Mouse (Mus musculus) ES-Bruce4 (cell line): Measurements from ENCODE around the gene Wdr60. TPM values are rescaled to one million over a fixed set of nuclear protein-coding genes. Genes with fewer than 3 reads are reported as not detected.
A peak's percentile ranks its signal among the peaks of the same experiment; 100 is the strongest.
"Not testable (repeated sequence)": the region's sequence is repeated elsewhere in the genome, so short reads cannot be mapped to it uniquely, and the experiment has no call there.

ENCODE experiments used
- H3K27ac ChIP-seq: 2 replicates; pipeline ENCODE4 v1.5.1; 2012; ENCODE audit warnings: low read length, inconsistent platforms; ENCODE audit not compliant: insufficient read depth
- H3K27me3 ChIP-seq: 2 replicates; pipeline ENCODE4 v1.6.1; 2012; ENCODE audit warnings: mild to moderate bottlenecking, low read length, inconsistent platforms; ENCODE audit not compliant: control insufficient read depth, poor library complexity, insufficient read depth, severe bottlenecking
- H3K36me3 ChIP-seq: 2 replicates; pipeline ENCODE4 v1.6.1; 2012; ENCODE audit warnings: inconsistent platforms, mild to moderate bottlenecking, low read length, moderate library complexity; ENCODE audit not compliant: control insufficient read depth, poor library complexity, insufficient read depth, severe bottlenecking
- H3K4me1 ChIP-seq: one replicate; pipeline ENCODE4 v1.8.1; 2011; ENCODE audit warnings: low read length; ENCODE audit not compliant: control insufficient read depth, insufficient read depth
- H3K4me3 ChIP-seq: 2 replicates; pipeline ENCODE4 v1.5.1; 2011; ENCODE audit warnings: low read depth, mild to moderate bottlenecking, low read length
- H3K9ac ChIP-seq: 2 replicates; pipeline ENCODE4 v1.6.1; 2012; ENCODE audit warnings: low read depth, mild to moderate bottlenecking, inconsistent platforms; ENCODE audit not compliant: poor library complexity, severe bottlenecking
- H3K9me3 ChIP-seq: replicated peaks from 2 replicates; pipeline ENCODE4 v1.6.1; 2012; ENCODE audit warnings: mild to moderate bottlenecking, low read length, inconsistent platforms; ENCODE audit not compliant: control insufficient read depth, poor library complexity, insufficient read depth, severe bottlenecking
- CTCF ChIP-seq: IDR thresholded peaks from one replicate; pipeline ENCODE4 v1.8.1; 2011; ENCODE audit warnings: low read depth, low read length
- EP300 ChIP-seq: IDR thresholded peaks from 2 replicates; pipeline ENCODE4 v1.6.1; 2011; ENCODE audit warnings: low read depth, low read length; ENCODE audit not compliant: insufficient read depth
- POLR2A ChIP-seq: IDR thresholded peaks from one replicate; pipeline ENCODE4 v1.8.1; 2011; ENCODE audit warnings: low read length; ENCODE audit not compliant: insufficient read depth
- polyA plus RNA-seq: library from polyadenylated mRNA; stranded (reverse); fragments of >200 nt; gene quantifications from 2 replicates; pipeline ENCODE4 v1.2.4, GENCODE M21; 2011; ENCODE audit warnings: low read depth; ENCODE audit not compliant: missing spikeins, insufficient read depth, insufficient read length

The Wdr60 gene
- polyA plus RNA-seq, 1 experiment: 9.1 TPM

GRCm38 (mm10) chr12:116280653-116281364 lies 18.0 kb upstream of the Wdr60 start, which contains the start of gene Esyt2:
Esyt2 (plus strand) TSS chr12:116281196.
- no peaks in the 10 kb centered on the region for H3K9me3 ChIP-seq
- peak within 1 kb of the TSS; percentile 96 for H3K27ac ChIP-seq
- H3K27me3 ChIP-seq: no peaks in the 10 kb centered on the region
- peak within 1 kb of the TSS; percentile 70 for H3K9ac ChIP-seq
- peak within 1 kb of the TSS; percentile 95 for H3K4me3 ChIP-seq
- TF ChIP-seq CTCF: no peak
- peak; percentile 25 for TF ChIP-seq POLR2A
- peak; percentile 57; the same call in 1 of the 2 replicates for TF ChIP-seq EP300
- no peaks in the 10 kb centered on the region for H3K4me1 ChIP-seq
- no peaks in the 10 kb centered on the region for H3K36me3 ChIP-seq

- TF ChIP-seq EP300 (no peak), CTCF (no peak), POLR2A (no peak)
- H3K4me3 ChIP-seq: peak overlapping the region; percentile 95
- H3K9ac ChIP-seq: peak overlapping the region; percentile 66
- H3K27ac ChIP-seq: peak overlapping the region; percentile 96
- no peaks in the 10 kb centered on the region for H3K4me1 ChIP-seq
- H3K36me3 ChIP-seq: no peaks in the 10 kb centered on the region
- no peaks in the 10 kb centered on the region for H3K9me3 ChIP-seq
- H3K27me3 ChIP-seq: no peaks in the 10 kb centered on the region
These were observed 17.4 kb upstream of the Wdr60 start for GRCm38 (mm10) chr12:116280149-116280652.

GRCm38 (mm10) chr12:116279181-116279580 lies 16.4 kb upstream of the Wdr60 start:
- H3K9ac ChIP-seq: no peak overlapping the region
- no peaks in the 10 kb centered on the region for H3K36me3 ChIP-seq
- TF ChIP-seq CTCF (no peak), EP300 (no peak), POLR2A (no peak)
- no peak overlapping the region for H3K27ac ChIP-seq
- H3K4me1 ChIP-seq: no peaks in the 10 kb centered on the region
- no peaks in the 10 kb centered on the region for H3K9me3 ChIP-seq
- no peaks in the 10 kb centered on the region for H3K27me3 ChIP-seq
- H3K4me3 ChIP-seq: no peak overlapping the region

GRCm38 (mm10) chr12:116278541-116278940 lies 15.7 kb upstream of the Wdr60 start:
- no peak overlapping the region for H3K4me3 ChIP-seq
- no peak for TF ChIP-seq EP300
- no peak for TF ChIP-seq POLR2A
- TF ChIP-seq CTCF: no peak

GRCm38 (mm10) chr12:116276961-116277360 lies 14.1 kb upstream of the Wdr60 start:
- TF ChIP-seq CTCF: no peak
- no peak for TF ChIP-seq EP300
- no peak for TF ChIP-seq POLR2A

More at GRCm38 (mm10) chr12:116278541-116278940, 15.7 kb upstream of the Wdr60 start:
- no peak overlapping the region for H3K9ac ChIP-seq
- no peaks in the 10 kb centered on the region for H3K36me3 ChIP-seq
- no peaks in the 10 kb centered on the region for H3K4me1 ChIP-seq
- H3K9me3 ChIP-seq: no peaks in the 10 kb centered on the region
- no peaks in the 10 kb centered on the region for H3K27me3 ChIP-seq
- H3K27ac ChIP-seq: no peak overlapping the region

GRCm38 (mm10) chr12:116275631-116276030 lies 12.8 kb upstream of the Wdr60 start:
- H3K9me3 ChIP-seq: no peaks in the 10 kb centered on the region
- H3K36me3 ChIP-seq: no peaks in the 10 kb centered on the region
- no peak overlapping the region for H3K4me3 ChIP-seq
- H3K4me1 ChIP-seq: no peaks in the 10 kb centered on the region
- no peak overlapping the region for H3K9ac ChIP-seq
- H3K27me3 ChIP-seq: no peaks in the 10 kb centered on the region
- TF ChIP-seq CTCF (no peak), EP300 (no peak), POLR2A (no peak)
- H3K27ac ChIP-seq: no peak overlapping the region

More at GRCm38 (mm10) chr12:116276961-116277360, 14.1 kb upstream of the Wdr60 start:
- H3K9me3 ChIP-seq: no peaks in the 10 kb centered on the region
- H3K4me1 ChIP-seq: no peaks in the 10 kb centered on the region
- H3K27me3 ChIP-seq: no peaks in the 10 kb centered on the region
- H3K4me3 ChIP-seq: no peak overlapping the region
- no peaks in the 10 kb centered on the region for H3K36me3 ChIP-seq
- H3K9ac ChIP-seq: no peak overlapping the region
- no peak overlapping the region for H3K27ac ChIP-seq

GRCm38 (mm10) chr12:116275086-116275485 lies 12.3 kb upstream of the Wdr60 start, which contains the start of gene Gm11027:
Gm11027 (plus strand) TSS chr12:116275386.
- H3K9me3 ChIP-seq: not testable (repeated sequence)

More at GRCm38 (mm10) chr12:116275086-116275485, 12.3 kb upstream of the Wdr60 start, which contains the start of gene Gm11027:
- H3K9ac ChIP-seq, H3K27ac ChIP-seq, H3K36me3 ChIP-seq, H3K4me1 ChIP-seq, H3K27me3 ChIP-seq, H3K4me3 ChIP-seq: not testable (repeated sequence)
